ENCODE assay signal across 9 mouse cellular contexts in the genomic region with DNA sequence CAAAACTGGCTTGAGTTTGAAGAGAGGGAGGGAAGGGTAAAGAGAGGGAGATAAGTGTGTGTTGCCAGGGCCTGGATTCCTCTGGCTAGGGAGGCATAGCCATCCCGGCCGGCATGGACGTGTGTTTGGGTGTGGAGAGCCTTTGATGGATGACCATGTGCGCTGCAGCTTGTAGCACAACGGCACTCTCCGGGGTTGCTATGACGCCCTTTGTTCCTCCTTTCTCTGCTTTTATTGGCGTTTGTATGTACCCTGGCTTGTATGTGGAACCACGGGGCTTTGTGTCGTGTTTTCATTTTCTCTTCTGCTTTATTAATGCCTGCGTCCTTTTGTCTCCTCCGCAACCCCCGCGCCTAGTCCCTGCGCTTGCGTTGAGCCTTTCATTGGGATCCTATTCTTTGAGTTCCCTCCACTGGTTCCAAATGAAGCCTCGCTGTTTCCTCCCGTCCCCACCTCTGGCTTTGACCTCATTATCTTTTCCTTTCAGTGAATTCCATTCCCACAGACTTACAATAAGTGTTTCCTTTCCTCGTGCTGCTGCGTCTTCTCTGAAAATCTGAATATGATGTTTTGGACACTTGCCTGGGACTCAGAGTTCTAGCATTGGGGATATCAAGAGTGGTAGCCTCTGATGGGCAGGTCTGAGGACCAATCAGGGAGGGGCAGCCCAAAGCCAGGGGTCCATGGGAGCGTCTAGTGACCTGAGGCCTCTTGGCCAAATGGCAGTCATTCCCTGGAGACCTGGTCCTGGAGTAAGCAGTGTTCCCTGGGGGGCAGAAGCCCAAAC.
DNase-seq lines count a peak whose midpoint lies in the region; ATAC-seq lines count a peak whose summit lies in the region.
"Had no signal": no experiment of that assay in that cellular context is flagged by ENCODE, and none has a peak within 500 bp of the region (broad histone marks: within the 10 kb centered on the region; RNA-seq: fewer than 3 reads in every experiment).

No protein-coding gene starts in this region.

- 30% methylated on average over 21 of the region's 21 CpGs for WGBS in heart, embryonic 13.5 days
- 34% methylated on average over 21 of the region's 21 CpGs for WGBS in kidney, embryonic 14.5 days
- WGBS in midbrain, embryonic 12.5 days = 10% methylated on average over 21 of the region's 21 CpGs

- no peak for ATAC-seq in heart, embryonic 13.5 days (ENCODE audit: extremely low read depth, insufficient number of reproducible peaks, low FRiP score, low TSS enrichment)
- peak; percentile 79; the same call in 1 of the 2 replicates for ATAC-seq in kidney, embryonic 14.5 days (ENCODE audit: low FRiP score, low TSS enrichment)
- ATAC-seq in midbrain, embryonic 12.5 days (ENCODE audit: low FRiP score, low read depth) = peak; percentile 94

- no peaks in the 10 kb centered on the region for H3K36me3 ChIP-seq in heart, embryonic 13.5 days
- H3K36me3 ChIP-seq in kidney, embryonic 14.5 days (ENCODE audit: control insufficient read depth, insufficient read depth, low read length) = no peaks in the 10 kb centered on the region
- H3K36me3 ChIP-seq in midbrain, embryonic 12.5 days = no peaks in the 10 kb centered on the region

- DNase-seq in R1 (ENCODE audit: low read depth, low spot score) = peak; percentile 68
- DNase-seq in embryo, embryonic 11 days = peak; percentile 84
- DNase-seq in spleen, postnatal 14 days (ENCODE audit: low spot score in 2 of 2) = no peak
- DNase-seq in adipocyte (ENCODE audit: low spot score) = no peak
- DNase-seq in urinary bladder, postnatal 36 days (ENCODE audit: low spot score in 2 of 2) = no peak

- no peaks in the 10 kb centered on the region for H3K9me3 ChIP-seq in heart, embryonic 13.5 days
- H3K9me3 ChIP-seq in kidney, embryonic 14.5 days (ENCODE audit: control insufficient read depth, low read length) = 0 out of 2 replicates have a peak, but pooled peaks cover 4% of the 10 kb centered on the region
- no peaks in the 10 kb centered on the region for H3K9me3 ChIP-seq in midbrain, embryonic 12.5 days

- H3K9ac ChIP-seq in heart, embryonic 13.5 days = peak overlapping the region; percentile 47; the same call in 1 of the 2 replicates
- no peak overlapping the region for H3K9ac ChIP-seq in kidney, embryonic 14.5 days (ENCODE audit: low read depth, low read length)
- peak overlapping the region; percentile 46 for H3K9ac ChIP-seq in midbrain, embryonic 12.5 days (replicated peaks)
- H3K9ac ChIP-seq: liver, embryonic 14.5 days had no signal

- H3K4me1 ChIP-seq in heart, embryonic 13.5 days = peaks cover 13% of the 10 kb centered on the region; the same call in 1 of the 2 replicates
- H3K4me1 ChIP-seq in kidney, embryonic 14.5 days (ENCODE audit: control insufficient read depth, insufficient read depth, low read length) = peaks cover 6% of the 10 kb centered on the region; the same call in 1 of the 2 replicates
- peaks cover 17% of the 10 kb centered on the region for H3K4me1 ChIP-seq in midbrain, embryonic 12.5 days

- no peaks in the 10 kb centered on the region for H3K27me3 ChIP-seq in heart, embryonic 13.5 days (replicated peaks)
- no peaks in the 10 kb centered on the region for H3K27me3 ChIP-seq in kidney, embryonic 14.5 days (ENCODE audit: control insufficient read depth, insufficient read depth, low read length)
- peaks cover 10% of the 10 kb centered on the region for H3K27me3 ChIP-seq in midbrain, embryonic 12.5 days

- H3K4me3 ChIP-seq in heart, embryonic 13.5 days = peak overlapping the region; percentile 35
- peak overlapping the region; percentile 10; the same call in 1 of the 2 replicates for H3K4me3 ChIP-seq in kidney, embryonic 14.5 days (ENCODE audit: low read length)
- peak overlapping the region; percentile 26 for H3K4me3 ChIP-seq in midbrain, embryonic 12.5 days

- 0 out of 2 replicates have a peak overlapping the region, but pooled peaks have one; percentile 39 for H3K27ac ChIP-seq in heart, embryonic 13.5 days (replicated peaks)
- no peak overlapping the region for H3K27ac ChIP-seq in kidney, embryonic 14.5 days (ENCODE audit: low read depth, low read length)
- peak overlapping the region; percentile 68 for H3K27ac ChIP-seq in midbrain, embryonic 12.5 days (replicated peaks)
- H3K27ac ChIP-seq: liver, embryonic 14.5 days had no signal

- peak overlapping the region; percentile 63 for H3K4me2 ChIP-seq in heart, embryonic 13.5 days
- peak overlapping the region; percentile 32; the same call in 1 of the 2 replicates for H3K4me2 ChIP-seq in kidney, embryonic 14.5 days (replicated peaks; ENCODE audit: low read depth, low read length)
- peak overlapping the region; percentile 51 for H3K4me2 ChIP-seq in midbrain, embryonic 12.5 days (replicated peaks)

Comparison
In these comparisons a context has a peak if more than half of its experiments do, and no peak if none do; other contexts are left out.
1. DNase-seq: peak in R1 (single experiment) and embryo, embryonic 11 days (single experiment); none in spleen, postnatal 14 days (0 of 2), adipocyte (single experiment) and urinary bladder, postnatal 36 days (0 of 2).
2. Peak in every context shown above with its lines, with median percentiles within 50 percentile points of each other: H3K4me2 ChIP-seq and H3K4me3 ChIP-seq.